Mouse (Mus musculus) layer of hippocampus, adult 9-10 months (tissue): Measurements from ENCODE around the gene Slc35f6.
"Not testable (repeated sequence)": the region's sequence is repeated elsewhere in the genome, so short reads cannot be mapped to it uniquely, and the experiment has no call there.

ENCODE experiments used
- DNase-seq: peaks from one replicate; pipeline ENCODE4 v3.0.0; 2022; ENCODE audit warnings: low spot score

The Slc35f6 gene

GRCm38 (mm10) chr5:30655526-30656195, 7.9 kb downstream of the Slc35f6 start:
- DNase-seq, result no peak

- DNase-seq, result no peak
These were observed 11.3 kb downstream of the Slc35f6 start for GRCm38 (mm10) chr5:30659042-30659441.

GRCm38 (mm10) chr5:30660278-30660677, 12.5 kb downstream of the Slc35f6 start:
- DNase-seq, result no peak

GRCm38 (mm10) chr5:30660813-30661212, 13.1 kb downstream of the Slc35f6 start:
- no peak for DNase-seq

- DNase-seq, result no peak
These were observed 17.6 kb downstream of the Slc35f6 start for GRCm38 (mm10) chr5:30665360-30665759.

GRCm38 (mm10) chr5:30665968-30666367, 18.2 kb downstream of the Slc35f6 start:
- DNase-seq, result no peak

GRCm38 (mm10) chr5:30666391-30667195, 18.9 kb downstream of the Slc35f6 start, which contains the start of gene Cenpa:
TSS of gene Cenpa (plus strand) at chr5:30666777.
- DNase-seq, result peak; percentile 96

GRCm38 (mm10) chr5:30667215-30667614, 19.5 kb downstream of the Slc35f6 start:
- no peak for DNase-seq

GRCm38 (mm10) chr5:30667686-30668085, 20.0 kb downstream of the Slc35f6 start:
- DNase-seq, result no peak

- DNase-seq, result no peak
These were observed 21.1 kb downstream of the Slc35f6 start for GRCm38 (mm10) chr5:30668637-30669495.

- DNase-seq, result no peak
These were observed 21.7 kb downstream of the Slc35f6 start for GRCm38 (mm10) chr5:30669496-30669830.

- no peak for DNase-seq
These were observed 22.4 kb downstream of the Slc35f6 start for GRCm38 (mm10) chr5:30670091-30670490.

GRCm38 (mm10) chr5:30674001-30674400, 26.3 kb downstream of the Slc35f6 start:
- DNase-seq, result no peak

GRCm38 (mm10) chr5:30676800-30677199, 29.1 kb downstream of the Slc35f6 start:
- DNase-seq, result no peak

- not testable (repeated sequence) for DNase-seq
These were observed 30.3 kb downstream of the Slc35f6 start for GRCm38 (mm10) chr5:30678069-30678468.

- no peak for DNase-seq
These were observed 31.1 kb downstream of the Slc35f6 start for GRCm38 (mm10) chr5:30678722-30679296.

- DNase-seq, result no peak
These were observed 31.9 kb downstream of the Slc35f6 start for GRCm38 (mm10) chr5:30679593-30679992.

GRCm38 (mm10) chr5:30681970-30682369, 34.2 kb downstream of the Slc35f6 start:
- no peak for DNase-seq

GRCm38 (mm10) chr5:30682967-30683600, 35.4 kb downstream of the Slc35f6 start:
- no peak for DNase-seq

GRCm38 (mm10) chr5:30683993-30684392, 36.3 kb downstream of the Slc35f6 start:
- DNase-seq, result no peak

- no peak for DNase-seq
These were observed 39.0 kb downstream of the Slc35f6 start for GRCm38 (mm10) chr5:30686781-30687180.
